Comparison of ENCODE assay signal across 16 mouse cellular contexts in genomic region chr19:44117793-44118192, GRCm38 (mm10).
DNase-seq lines count a peak whose midpoint lies in the region.
"Had no signal": no experiment of that assay in that cellular context is flagged by ENCODE, and none has a peak within 500 bp of the region (broad histone marks: within the 10 kb centered on the region; RNA-seq: fewer than 3 reads in every experiment).

No protein-coding gene starts in this region.

- peak; percentile 73 for DNase-seq in A20 (ENCODE audit: low read depth, low spot score)
- DNase-seq in B cell, adult 2 months: peak; percentile 23 to 28
- DNase-seq in induced T-regulatory cell, adult 2 months (ENCODE audit: low read depth): peak; percentile 17
- DNase-seq in splenic B cell, adult 2 months (ENCODE audit: low read depth, low spot score): peak; percentile 66
- no peak for DNase-seq in Muller cell, postnatal 12 days (ENCODE audit: inconsistent ontology term)
- DNase-seq in retina, embryonic 14.5 days (ENCODE audit: low spot score): no peak
- DNase-seq: adrenal gland, adult 2 months; adrenal gland, postnatal 25 days; cerebellum, adult 8-10 months; cerebellum, postnatal 14 days; embryo, embryonic 11 days; gastrocnemius, postnatal 36 days; heart, adult 2 months; heart, postnatal 14 days had no signal

- no peaks in the 10 kb centered on the region for H3K27me3 ChIP-seq in splenic B cell, adult 2 months (ENCODE audit: control insufficient read depth, insufficient read depth, low read length, poor library complexity, severe bottlenecking)
- H3K27me3 ChIP-seq: embryonic facial prominence, embryonic 15.5 days; heart, embryonic 15.5 days had no signal

- peaks cover 5% of the 10 kb centered on the region for H3K36me3 ChIP-seq in splenic B cell, adult 2 months (ENCODE audit: control insufficient read depth, insufficient read depth, low read length, poor library complexity, severe bottlenecking)

Comparison
In these comparisons a context has a peak if more than half of its experiments do, and no peak if none do; other contexts are left out.
1. DNase-seq: peak in A20 (single experiment), B cell, adult 2 months (2 of 2), induced T-regulatory cell, adult 2 months (single experiment) and splenic B cell, adult 2 months (single experiment); none in Muller cell, postnatal 12 days (single experiment) and retina, embryonic 14.5 days (single experiment).